Mouse (Mus musculus): ENCODE results near the gene Ampd3.

Gene Ampd3

DNA sequence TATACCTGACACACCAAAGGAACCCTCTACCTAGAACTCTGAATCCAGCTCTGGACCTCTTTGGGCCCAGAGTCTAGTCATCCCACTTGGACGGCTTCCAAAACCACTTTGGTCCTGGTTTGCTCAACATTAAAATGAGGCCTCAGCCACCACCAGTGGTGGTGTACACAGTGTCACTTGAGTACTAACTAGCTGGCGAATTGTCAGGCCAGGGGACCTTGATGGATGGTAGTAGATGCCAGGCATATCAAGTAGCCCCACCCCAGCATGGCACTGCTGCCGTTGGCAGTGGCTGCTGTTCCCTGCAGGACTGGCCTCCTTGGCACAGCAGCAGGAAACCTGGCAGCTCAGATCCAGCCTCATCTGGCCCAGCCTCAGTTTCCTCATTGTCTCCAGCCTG, 36.3 kb downstream of the Ampd3 start:
- DNase-seq: peak; percentile 64 to 78

GRCm38 (mm10) chr7:110807460-110808030, 39.5 kb downstream of the Ampd3 start:
- peak in 1 of 2 experiments; percentile 59 for DNase-seq

- no peak for DNase-seq
These were observed 41.0 kb downstream of the Ampd3 start for GRCm38 (mm10) chr7:110808962-110809361.

GRCm38 (mm10) chr7:110809585-110810557, 41.9 kb downstream of the Ampd3 start:
- peak in 1 of 2 experiments; percentile 4 for DNase-seq

GRCm38 (mm10) chr7:110810995-110811394, 43.0 kb downstream of the Ampd3 start:
- DNase-seq: peak in 1 of 2 experiments; percentile 3

DNA sequence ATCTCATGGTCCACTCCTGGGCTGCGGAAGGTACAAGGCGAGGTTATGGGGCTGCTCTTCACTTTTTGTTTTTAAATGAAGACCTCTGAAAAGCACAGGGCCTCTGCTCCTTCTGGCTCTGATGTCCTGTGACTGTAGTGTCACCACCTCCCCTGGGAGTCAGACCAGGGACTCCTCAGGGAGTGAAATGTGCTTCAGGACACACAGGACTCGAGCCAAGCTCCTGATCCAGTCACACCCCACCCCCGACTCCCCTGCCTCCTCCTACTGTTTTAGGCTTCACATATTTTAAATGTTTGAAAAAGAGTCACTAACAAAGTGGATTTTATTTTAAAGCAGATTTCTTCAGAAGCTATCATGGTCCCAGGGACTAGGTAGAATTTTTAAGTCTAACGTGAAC, 43.5 kb downstream of the Ampd3 start:
- peak in 1 of 2 experiments; percentile 5 for DNase-seq

DNA sequence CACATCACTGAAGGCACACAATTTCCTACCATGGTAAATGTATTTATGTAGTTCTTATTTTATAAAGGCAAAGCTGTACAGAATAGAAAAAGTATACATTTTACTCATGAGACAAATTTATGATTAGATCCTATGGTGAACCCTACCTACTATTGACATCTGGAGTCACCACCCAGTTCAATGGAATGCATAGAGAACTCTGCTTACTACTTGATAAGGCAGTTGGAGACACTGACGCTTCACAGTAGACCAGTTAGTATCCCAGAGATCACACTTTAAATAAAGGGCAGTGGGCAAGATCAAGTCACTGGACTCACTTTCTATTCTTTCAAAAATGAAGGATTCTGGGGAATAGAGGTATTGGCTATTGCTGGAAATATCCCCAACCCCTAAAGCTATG, 46.0 kb downstream of the Ampd3 start:
- DNase-seq: no peak

- peak; percentile 25 to 59 for DNase-seq
These were observed 48.0 kb downstream of the Ampd3 start for GRCm38 (mm10) chr7:110816037-110816436.

DNA sequence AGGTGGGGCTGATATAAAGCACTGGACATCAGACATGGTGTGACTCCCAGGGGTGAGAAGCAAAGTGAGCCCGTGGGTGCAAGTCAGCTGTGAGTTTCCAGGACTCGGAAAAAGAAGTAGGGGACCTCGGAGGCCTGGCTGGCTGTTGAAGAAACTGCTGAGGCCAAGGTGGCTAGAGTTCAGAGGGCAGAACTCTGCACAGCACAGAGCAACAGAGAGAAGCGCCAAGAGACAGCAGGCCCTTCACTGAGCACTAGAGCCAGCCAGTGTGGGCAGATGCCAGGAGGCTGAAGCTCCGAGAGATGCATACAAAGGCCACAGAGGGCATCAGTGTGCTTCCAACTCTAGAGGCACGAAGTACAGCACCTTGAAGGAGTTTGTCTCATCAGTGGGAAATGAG, 50.2 kb downstream of the Ampd3 start:
- peak in 1 of 2 experiments; percentile 17 for DNase-seq

DNA sequence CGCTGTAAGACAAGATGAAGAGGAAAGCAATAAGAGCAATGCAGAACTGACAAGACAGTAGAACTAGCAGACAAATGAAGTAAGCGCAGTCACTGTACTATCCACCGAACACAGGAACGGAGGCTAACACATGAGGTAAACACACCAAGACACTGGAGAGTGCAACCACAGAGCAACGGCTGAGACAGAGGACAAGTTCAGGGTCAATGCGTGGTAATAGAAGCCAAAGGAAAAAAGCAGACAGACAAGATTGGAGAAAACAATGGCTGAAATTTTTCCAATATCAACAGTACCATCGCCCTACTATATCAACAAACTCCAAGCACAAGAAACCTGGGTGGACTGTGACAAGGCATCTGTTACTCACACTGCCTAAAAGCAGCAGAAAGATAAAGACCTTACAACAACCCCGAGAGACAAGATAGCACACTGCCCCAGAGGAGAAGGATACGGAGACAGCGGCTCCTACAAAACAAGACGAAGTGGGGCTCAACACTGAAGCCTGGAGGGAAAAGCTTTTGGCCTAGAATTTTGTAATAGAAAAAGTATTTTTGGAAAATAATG, 50.9 kb downstream of the Ampd3 start:
- peak; percentile 17 to 40 for DNase-seq

DNA sequence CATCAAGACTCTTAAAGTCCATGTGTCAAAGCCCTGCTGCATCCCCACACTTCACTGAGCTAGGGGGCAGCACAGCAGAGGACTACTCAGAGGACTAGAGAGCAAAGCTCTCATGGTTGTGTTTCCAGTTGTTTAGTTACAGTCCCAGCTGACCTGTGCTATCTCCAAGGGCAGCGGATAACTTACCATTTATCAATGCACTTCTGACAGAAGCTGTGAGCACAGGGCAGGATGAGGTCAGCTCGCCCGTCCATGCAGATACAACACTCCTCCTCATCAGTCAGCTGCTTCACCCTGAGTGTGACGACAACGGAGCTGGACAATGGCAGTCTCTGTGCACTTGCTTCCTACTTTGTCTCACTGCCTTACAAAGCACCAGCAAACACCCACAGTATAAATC, 53.1 kb downstream of the Ampd3 start:
- DNase-seq: peak in 1 of 2 experiments; percentile 29

DNA sequence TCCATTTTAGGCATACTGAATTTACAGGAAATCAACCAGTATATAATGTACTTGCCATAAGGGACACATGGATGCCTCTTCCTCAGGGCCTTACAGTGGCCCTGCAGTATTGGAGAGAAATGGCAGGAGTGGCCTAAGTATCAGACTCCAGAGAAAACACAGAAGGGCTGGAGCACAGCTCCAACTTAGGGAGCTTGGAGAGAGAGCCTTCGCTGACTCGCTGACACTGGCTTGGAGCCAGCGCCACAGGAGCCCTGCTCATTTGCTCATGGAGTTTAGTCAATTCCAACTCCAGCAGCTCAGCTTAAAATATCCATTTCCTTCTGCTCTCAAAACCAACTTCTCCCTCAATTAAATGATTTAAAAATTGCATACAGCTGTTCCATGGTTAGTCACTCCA, 53.6 kb downstream of the Ampd3 start:
- peak in 1 of 2 experiments; percentile 33 for DNase-seq

DNA sequence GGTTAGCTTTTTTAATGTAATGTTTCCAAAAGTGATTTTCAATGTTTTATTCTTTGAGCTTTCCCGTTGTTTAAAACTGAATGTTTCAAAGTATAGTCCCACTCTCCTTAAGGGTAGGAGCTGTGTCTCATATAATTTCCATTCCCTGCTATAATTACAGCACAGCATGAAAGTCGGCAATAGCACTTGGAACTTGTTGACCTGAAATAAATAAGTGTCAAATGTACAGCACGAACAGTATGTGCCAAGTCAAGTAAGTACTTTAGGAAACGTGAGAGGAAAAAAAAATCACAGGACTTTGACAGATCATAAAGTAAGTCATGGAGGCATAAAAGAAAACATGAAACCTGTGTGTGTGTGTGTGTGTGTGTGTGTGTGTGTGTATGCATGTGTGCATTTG, 54.0 kb downstream of the Ampd3 start:
- no peak for DNase-seq

- DNase-seq: no peak
These were observed 55.1 kb downstream of the Ampd3 start for GRCm38 (mm10) chr7:110823076-110823475.

GRCm38 (mm10) chr7:110823593-110823992, 55.6 kb downstream of the Ampd3 start:
- no peak for DNase-seq

GRCm38 (mm10) chr7:110823995-110824953, 56.3 kb downstream of the Ampd3 start:
- no peak for DNase-seq

- DNase-seq: no peak
These were observed 65.0 kb downstream of the Ampd3 start for GRCm38 (mm10) chr7:110833024-110833423.

DNA sequence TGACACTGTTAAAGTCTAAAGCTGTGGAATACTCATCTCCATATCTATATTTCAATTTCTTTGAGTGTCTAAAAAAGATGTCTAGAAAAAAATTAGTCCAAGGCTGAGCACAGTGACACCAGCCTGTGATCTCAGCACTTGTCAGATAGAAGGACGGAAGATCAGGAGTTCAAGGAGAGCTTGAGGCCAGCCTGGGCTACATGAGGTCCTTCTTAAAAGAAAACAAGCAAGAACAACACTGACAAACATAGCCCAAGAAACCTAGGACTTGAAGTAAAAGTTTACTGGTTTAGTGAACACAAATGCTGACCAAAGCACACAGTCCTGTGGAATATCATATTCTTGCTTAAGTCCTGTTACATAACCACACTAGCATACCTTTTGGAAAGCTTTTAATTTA, 66.0 kb downstream of the Ampd3 start:
- no peak for DNase-seq

GRCm38 (mm10) chr7:110834522-110834921, 66.5 kb downstream of the Ampd3 start:
- DNase-seq: no peak

DNA sequence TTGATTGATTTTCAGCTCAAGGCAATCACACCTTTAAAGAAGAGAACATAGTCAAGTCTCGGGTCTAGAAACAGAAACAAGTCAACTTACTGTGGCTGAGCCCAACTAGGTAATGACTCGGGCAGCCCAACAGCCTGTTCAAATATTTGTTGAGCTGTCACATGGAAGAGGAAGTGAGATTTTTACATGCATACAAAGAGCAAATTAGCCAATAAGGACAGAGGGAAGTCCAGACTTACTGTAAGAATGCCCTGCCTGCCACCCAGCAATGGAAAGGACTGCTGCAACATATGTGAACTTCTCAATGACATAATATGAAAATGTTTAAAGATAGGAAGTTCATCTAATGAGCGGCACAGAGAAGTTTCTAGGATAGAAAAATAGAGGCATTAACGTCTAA, 72.3 kb downstream of the Ampd3 start:
- DNase-seq: no peak

GRCm38 (mm10) chr7:110843916-110844874, 76.2 kb downstream of the Ampd3 start, which contains the start of gene Rnf141:
Gene Rnf141, minus strand, starts transcription at chr7:110844457.
- DNase-seq: peak; percentile 92 to 94

All from lung, adult 18-20 months (tissue).